Mouse (Mus musculus) forebrain, postnatal 0 days (tissue): ENCODE data around the gene Cep164. TPM values are rescaled to one million over a fixed set of nuclear protein-coding genes. Genes with fewer than 3 reads are reported as not detected.

Source experiments
- ATAC-seq: fragments of 200-750 bp; cut with Nextera tagmentation; 2 replicates; pipeline ENCODE4 v1.8.0; 2017; ENCODE audit warnings: mild to moderate bottlenecking, moderate library complexity
- DNase-seq: peaks from one replicate; pipeline ENCODE4 v3.0.0-alpha.2; 2015
- H3K27ac ChIP-seq: fragments of 300-500 bp; sonication (generic); 2 replicates; pipeline ENCODE4 v1.5.1; 2014; ENCODE audit warnings: low read depth, mild to moderate bottlenecking, antibody characterized with exemption, low read length, moderate library complexity, mixed read lengths
- H3K27me3 ChIP-seq: fragments of 300-500 bp; sonication (generic); 2 replicates; pipeline ENCODE4 v1.6.1; 2014; ENCODE audit warnings: mild to moderate bottlenecking, low read length, mixed read lengths; ENCODE audit not compliant: insufficient read depth
- H3K36me3 ChIP-seq: fragments of 300-500 bp; sonication (generic); 2 replicates; pipeline ENCODE4 v1.6.1; 2014; ENCODE audit warnings: mild to moderate bottlenecking, moderate library complexity; ENCODE audit not compliant: insufficient read depth
- H3K4me1 ChIP-seq: fragments of 300-500 bp; sonication (generic); 2 replicates; pipeline ENCODE4 v1.6.1; 2014; ENCODE audit warnings: antibody characterized with exemption; ENCODE audit not compliant: insufficient read depth
- H3K4me2 ChIP-seq: fragments of 300-500 bp; sonication (generic); 2 replicates; pipeline ENCODE4 v1.6.1; 2014; ENCODE audit warnings: low read depth, mild to moderate bottlenecking, moderate library complexity
- H3K4me3 ChIP-seq: fragments of 300-500 bp; sonication (generic); 2 replicates; pipeline ENCODE4 v1.5.1; 2014; ENCODE audit warnings: low read depth, low read length, mixed read lengths
- H3K9ac ChIP-seq: fragments of 300-500 bp; sonication (generic); 2 replicates; pipeline ENCODE4 v1.6.1; 2014; ENCODE audit warnings: mild to moderate bottlenecking
- H3K9me3 ChIP-seq: fragments of 300-500 bp; sonication (generic); 2 replicates; pipeline ENCODE4 v1.6.1; 2016; ENCODE audit warnings: low read length
- CTCF ChIP-seq: sonication (generic); IDR thresholded peaks from 2 replicates; pipeline ENCODE4 v1.5.1; 2016; ENCODE audit warnings: antibody characterized with exemption, control low read depth, low read depth
- WGBS: fragments of 180-500 bp; shearing (Covaris S2); extraction: QIAGEN DNeasy Blood & Tissue Kit; methylation state at CpG from one replicate; pipeline ENCODE4 v1.1.7; 2014; 5-methylcytosine and 5-hydroxymethylcytosine counted together
- polyA plus RNA-seq: library from polyadenylated mRNA; unstranded; fragments of >200 nt; fragmentation: Nextera tagmentation; extraction: Ambion mirVana; gene quantifications from 2 replicates; pipeline ENCODE4 v1.2.1, GENCODE M21; 2015
- total RNA-seq: library from RNA; depleted of rRNA; stranded (reverse); fragments of >200 nt; gene quantifications from 2 replicates; pipeline ENCODE4 v1.2.3, GENCODE M21; 2014

The Cep164 gene
- total and polyA plus RNA-seq, 2 experiments from 2014 or later, result 10.4 to 22.0 TPM

- TF ChIP-seq CTCF, result no peak
- Histone ChIP-seq H3K27ac (no peak overlapping the region), H3K9me3 (no peaks in the 10 kb centered on the region), H3K4me2 (no peak overlapping the region), H3K36me3 (peaks cover 46% of the 10 kb centered on the region), H3K27me3 (no peaks in the 10 kb centered on the region), H3K9ac (no peak overlapping the region), H3K4me3 (no peak overlapping the region), H3K4me1 (no peaks in the 10 kb centered on the region)
- WGBS, result 93% methylated on average over 5 of the region's 5 CpGs
- no peak for ATAC-seq
- no peak for DNase-seq
These were observed 58.9 kb downstream of the Cep164 start for GRCm38 (mm10) chr9:45769596-45769995.

- WGBS, result 89% methylated on average over 18 of the region's 18 CpGs
- H3K9ac ChIP-seq, result no peak overlapping the region
- H3K4me2 ChIP-seq, result no peak overlapping the region
These were observed 60.1 kb downstream of the Cep164 start for GRCm38 (mm10) chr9:45768421-45768820.

GRCm38 (mm10) chr9:45767155-45767554 lies 61.3 kb downstream of the Cep164 start:
- ATAC-seq, result no peak

More at GRCm38 (mm10) chr9:45768421-45768820, 60.1 kb downstream of the Cep164 start:
- Histone ChIP-seq H3K36me3 (peaks cover 36% of the 10 kb centered on the region), H3K4me1 (no peaks in the 10 kb centered on the region), H3K27ac (no peak overlapping the region), H3K4me3 (no peak overlapping the region), H3K27me3 (no peaks in the 10 kb centered on the region), H3K9me3 (no peaks in the 10 kb centered on the region)
- ATAC-seq, result no peak
- no peak for DNase-seq
- TF ChIP-seq CTCF, result no peak

GRCm38 (mm10) chr9:45766195-45766594 lies 62.3 kb downstream of the Cep164 start:
- no peak for DNase-seq
- H3K4me2 ChIP-seq, result no peak overlapping the region
- no peaks in the 10 kb centered on the region for H3K4me1 ChIP-seq
- H3K27ac ChIP-seq, result no peak overlapping the region
- H3K4me3 ChIP-seq, result no peak overlapping the region
- H3K9ac ChIP-seq, result no peak overlapping the region
- ATAC-seq, result no peak
- no peaks in the 10 kb centered on the region for H3K27me3 ChIP-seq
- no peaks in the 10 kb centered on the region for H3K9me3 ChIP-seq
- H3K36me3 ChIP-seq, result peaks cover 21% of the 10 kb centered on the region
- 88% methylated on average over 6 of the region's 6 CpGs for WGBS
- TF ChIP-seq CTCF, result no peak

More at GRCm38 (mm10) chr9:45767155-45767554, 61.3 kb downstream of the Cep164 start:
- WGBS, result 94% methylated on average over 8 of the region's 8 CpGs
- no peak for TF ChIP-seq CTCF
- Histone ChIP-seq H3K9ac (no peak overlapping the region), H3K36me3 (peaks cover 27% of the 10 kb centered on the region), H3K4me2 (no peak overlapping the region), H3K27ac (no peak overlapping the region), H3K4me1 (no peaks in the 10 kb centered on the region), H3K27me3 (no peaks in the 10 kb centered on the region), H3K9me3 (no peaks in the 10 kb centered on the region), H3K4me3 (no peak overlapping the region)
- no peak for DNase-seq

- 36% methylated on average over 8 of the region's 8 CpGs for WGBS
- Histone ChIP-seq H3K4me2 (no peak overlapping the region), H3K36me3 (peaks cover 27% of the 10 kb centered on the region), H3K9me3 (no peaks in the 10 kb centered on the region), H3K27me3 (no peaks in the 10 kb centered on the region), H3K9ac (no peak overlapping the region), H3K27ac (0 out of 2 replicates have a peak overlapping the region, but pooled peaks have one; percentile 15), H3K4me1 (no peaks in the 10 kb centered on the region), H3K4me3 (no peak overlapping the region)
- ATAC-seq (peak; percentile 83), DNase-seq (peak; percentile 93)
- peak; percentile 99 for TF ChIP-seq CTCF
These were observed 73.9 kb downstream of the Cep164 start for GRCm38 (mm10) chr9:45754452-45755091.

- no peak for TF ChIP-seq CTCF
- Histone ChIP-seq H3K4me1 (no peaks in the 10 kb centered on the region), H3K9me3 (no peaks in the 10 kb centered on the region), H3K9ac (no peak overlapping the region), H3K27ac (no peak overlapping the region), H3K4me2 (no peak overlapping the region), H3K27me3 (no peaks in the 10 kb centered on the region), H3K36me3 (peaks cover 51% of the 10 kb centered on the region), H3K4me3 (no peak overlapping the region)
- no peak for DNase-seq
- 87% methylated on average over 4 of the region's 4 CpGs for WGBS
- ATAC-seq, result no peak
These were observed 78.6 kb downstream of the Cep164 start for GRCm38 (mm10) chr9:45749917-45750316.

- Histone ChIP-seq H3K27me3 (no peaks in the 10 kb centered on the region), H3K9ac (no peak overlapping the region), H3K9me3 (no peaks in the 10 kb centered on the region), H3K4me1 (no peaks in the 10 kb centered on the region), H3K36me3 (peaks cover 62% of the 10 kb centered on the region), H3K4me3 (no peak overlapping the region), H3K27ac (no peak overlapping the region), H3K4me2 (no peak overlapping the region)
- no peak for ATAC-seq
- TF ChIP-seq CTCF, result no peak
- 62% methylated on average over 7 of the region's 7 CpGs for WGBS
- DNase-seq, result no peak
These were observed 83.0 kb downstream of the Cep164 start for GRCm38 (mm10) chr9:45745451-45745850.
